Mouse (Mus musculus): Measurements from ENCODE around the gene Slc36a2. TPM values are rescaled to one million over a fixed set of nuclear protein-coding genes. Genes with fewer than 3 reads are reported as not detected.

The Slc36a2 gene
- total and polyA plus RNA-seq, 2 experiments: not detected

- Histone ChIP-seq H3K27me3 (ENCODE audit: control insufficient read depth, insufficient read depth, low read length) (no peaks in the 10 kb centered on the region; the same call in 1 of the 2 replicates), H3K9ac (ENCODE audit: low read depth, low read length) (no peak overlapping the region), H3K79me2 (ENCODE audit: control insufficient read depth, insufficient read depth, low read length) (no peaks in the 10 kb centered on the region), H3K36me3 (ENCODE audit: control insufficient read depth, insufficient read depth, low read length) (no peaks in the 10 kb centered on the region), H3K27ac (replicated peaks; ENCODE audit: insufficient read depth, low read depth, low read length) (no peak overlapping the region), H3K4me1 (ENCODE audit: control insufficient read depth, insufficient read depth, low read length) (no peaks in the 10 kb centered on the region), H3K4me3 (ENCODE audit: insufficient read depth, low read depth, low read length) (no peak overlapping the region)
- no peak for DNase-seq (ENCODE audit: extremely low read depth, low read depth, low spot score)
- no peak for TF ChIP-seq POLR2A (IDR thresholded peaks at IDR 0.05; ENCODE audit: extremely low read depth, insufficient read depth, low read length)
- TF ChIP-seq CTCF (IDR thresholded peaks at IDR 0.05; ENCODE audit: low read depth, low read length): no peak
These were observed 47.2 kb downstream of the Slc36a2 start for GRCm38 (mm10) chr11:55137646-55138045.

GRCm38 (mm10) chr11:55136770-55137547 is 47.9 kb downstream of the Slc36a2 start:
- 83% methylated on average over 15 of the region's 15 CpGs for WGBS
- Histone ChIP-seq H3K4me3 (ENCODE audit: insufficient read depth, low read depth, low read length) (no peak overlapping the region; the same call in 1 of the 2 replicates), H3K4me1 (ENCODE audit: control insufficient read depth, insufficient read depth, low read length) (no peaks in the 10 kb centered on the region), H3K79me2 (ENCODE audit: control insufficient read depth, insufficient read depth, low read length) (no peaks in the 10 kb centered on the region), H3K9ac (ENCODE audit: low read depth, low read length) (no peak overlapping the region), H3K27ac (replicated peaks; ENCODE audit: insufficient read depth, low read depth, low read length) (no peak overlapping the region), H3K36me3 (ENCODE audit: control insufficient read depth, insufficient read depth, low read length) (no peaks in the 10 kb centered on the region), H3K27me3 (ENCODE audit: control insufficient read depth, insufficient read depth, low read length) (no peaks in the 10 kb centered on the region; the same call in 1 of the 2 replicates)
- DNase-seq (ENCODE audit: extremely low read depth, low read depth, low spot score): no peak
- TF ChIP-seq POLR2A (IDR thresholded peaks at IDR 0.05; ENCODE audit: extremely low read depth, insufficient read depth, low read length) (no peak), CTCF (IDR thresholded peaks at IDR 0.05; ENCODE audit: low read depth, low read length) (no peak)

GRCm38 (mm10) chr11:55134871-55135270 is 50.0 kb downstream of the Slc36a2 start:
- no peaks in the 10 kb centered on the region for H3K4me1 ChIP-seq (ENCODE audit: control insufficient read depth, insufficient read depth, low read length)
- no peak overlapping the region for H3K27ac ChIP-seq (replicated peaks; ENCODE audit: insufficient read depth, low read depth, low read length)
- no peak overlapping the region for H3K4me3 ChIP-seq (ENCODE audit: insufficient read depth, low read depth, low read length)
- H3K36me3 ChIP-seq (ENCODE audit: control insufficient read depth, insufficient read depth, low read length): no peaks in the 10 kb centered on the region
- no peak for TF ChIP-seq CTCF (IDR thresholded peaks at IDR 0.05; ENCODE audit: low read depth, low read length)
- no peak for TF ChIP-seq POLR2A (IDR thresholded peaks at IDR 0.05; ENCODE audit: extremely low read depth, insufficient read depth, low read length)
- H3K79me2 ChIP-seq (ENCODE audit: control insufficient read depth, insufficient read depth, low read length): no peaks in the 10 kb centered on the region
- DNase-seq (ENCODE audit: extremely low read depth, low read depth, low spot score): no peak
- no peak overlapping the region for H3K9ac ChIP-seq (ENCODE audit: low read depth, low read length)
- no peaks in the 10 kb centered on the region for H3K27me3 ChIP-seq (ENCODE audit: control insufficient read depth, insufficient read depth, low read length)
- WGBS: 84% methylated on average over 5 of the region's 5 CpGs

- 100% methylated on average over 1 of the region's 1 CpGs for whole genome bisulfite sequencing
- H3K27me3 ChIP-seq (ENCODE audit: control insufficient read depth, insufficient read depth, low read length): no peaks in the 10 kb centered on the region
- TF ChIP-seq POLR2A (IDR thresholded peaks at IDR 0.05; ENCODE audit: extremely low read depth, insufficient read depth, low read length) (no peak), CTCF (IDR thresholded peaks at IDR 0.05; ENCODE audit: low read depth, low read length) (no peak)
These were observed 50.5 kb downstream of the Slc36a2 start for GRCm38 (mm10) chr11:55134407-55134806.

GRCm38 (mm10) chr11:55133204-55133603 is 51.7 kb downstream of the Slc36a2 start:
- Histone ChIP-seq H3K4me1 (ENCODE audit: control insufficient read depth, insufficient read depth, low read length) (no peaks in the 10 kb centered on the region), H3K27ac (replicated peaks; ENCODE audit: insufficient read depth, low read depth, low read length) (no peak overlapping the region)
- 98% methylated on average over 1 of the region's 1 CpGs for WGBS

More at GRCm38 (mm10) chr11:55134407-55134806, 50.5 kb downstream of the Slc36a2 start:
- Histone ChIP-seq H3K79me2 (ENCODE audit: control insufficient read depth, insufficient read depth, low read length) (no peaks in the 10 kb centered on the region), H3K4me3 (ENCODE audit: insufficient read depth, low read depth, low read length) (no peak overlapping the region), H3K27ac (replicated peaks; ENCODE audit: insufficient read depth, low read depth, low read length) (no peak overlapping the region), H3K36me3 (ENCODE audit: control insufficient read depth, insufficient read depth, low read length) (no peaks in the 10 kb centered on the region), H3K9ac (ENCODE audit: low read depth, low read length) (no peak overlapping the region), H3K4me1 (ENCODE audit: control insufficient read depth, insufficient read depth, low read length) (no peaks in the 10 kb centered on the region)
- no peak for DNase-seq (ENCODE audit: extremely low read depth, low read depth, low spot score)

GRCm38 (mm10) chr11:55131946-55132345 is 52.9 kb downstream of the Slc36a2 start:
- DNase-seq (ENCODE audit: extremely low read depth, low read depth, low spot score): no peak
- Histone ChIP-seq H3K4me1 (ENCODE audit: control insufficient read depth, insufficient read depth, low read length) (no peaks in the 10 kb centered on the region), H3K4me3 (ENCODE audit: insufficient read depth, low read depth, low read length) (no peak overlapping the region), H3K9ac (ENCODE audit: low read depth, low read length) (no peak overlapping the region), H3K27ac (replicated peaks; ENCODE audit: insufficient read depth, low read depth, low read length) (no peak overlapping the region), H3K36me3 (ENCODE audit: control insufficient read depth, insufficient read depth, low read length) (no peaks in the 10 kb centered on the region), H3K79me2 (ENCODE audit: control insufficient read depth, insufficient read depth, low read length) (no peaks in the 10 kb centered on the region), H3K27me3 (ENCODE audit: control insufficient read depth, insufficient read depth, low read length) (no peaks in the 10 kb centered on the region)
- WGBS: 76% methylated on average over 1 of the region's 1 CpGs
- TF ChIP-seq POLR2A (IDR thresholded peaks at IDR 0.05; ENCODE audit: extremely low read depth, insufficient read depth, low read length) (no peak), CTCF (IDR thresholded peaks at IDR 0.05; ENCODE audit: low read depth, low read length) (no peak)

More at GRCm38 (mm10) chr11:55133204-55133603, 51.7 kb downstream of the Slc36a2 start:
- H3K4me3 ChIP-seq (ENCODE audit: insufficient read depth, low read depth, low read length): no peak overlapping the region
- no peak for DNase-seq (ENCODE audit: extremely low read depth, low read depth, low spot score)
- H3K79me2 ChIP-seq (ENCODE audit: control insufficient read depth, insufficient read depth, low read length): no peaks in the 10 kb centered on the region
- no peak for TF ChIP-seq CTCF (IDR thresholded peaks at IDR 0.05; ENCODE audit: low read depth, low read length)
- no peaks in the 10 kb centered on the region for H3K36me3 ChIP-seq (ENCODE audit: control insufficient read depth, insufficient read depth, low read length)
- no peaks in the 10 kb centered on the region for H3K27me3 ChIP-seq (ENCODE audit: control insufficient read depth, insufficient read depth, low read length)
- no peak overlapping the region for H3K9ac ChIP-seq (ENCODE audit: low read depth, low read length)
